Mouse (Mus musculus): ENCODE data around the gene Cacna1g. TPM values are rescaled to one million over a fixed set of nuclear protein-coding genes. Genes with fewer than 3 reads are reported as not detected.

Cacna1g gene
- polyA plus RNA-seq, 1 experiment from 2014 or later, result 10.9 TPM

GRCm38 (mm10) chr11:94486001-94486400 lies 12.0 kb upstream of the Cacna1g start, which contains the start of gene Spata20:
Spata20 (minus strand) TSS chr11:94486179.
- no peak within 1 kb of the TSS for H3K9ac ChIP-seq (replicated peaks; ENCODE audit: low read length)
- H3K9me3 ChIP-seq (replicated peaks; ENCODE audit: control insufficient read depth, low read length), result no peaks in the 10 kb centered on the region
- peaks cover 1% of the 10 kb centered on the region for H3K27me3 ChIP-seq (ENCODE audit: control insufficient read depth, insufficient read depth, low read length)
- peak; percentile 79 for ATAC-seq (replicated peaks; ENCODE audit: insufficient number of reproducible peaks, low FRiP score, low TSS enrichment, low read depth)
- DNase-seq (ENCODE audit: low spot score), result peak; percentile 89
- no peaks in the 10 kb centered on the region for H3K36me3 ChIP-seq (replicated peaks; ENCODE audit: control insufficient read depth, insufficient read depth, low read depth, low read length)
- no peak within 1 kb of the TSS for H3K4me3 ChIP-seq (ENCODE audit: low read depth, low read length)
- WGBS, result 3% methylated on average over 24 of the region's 24 CpGs
- peaks cover under 1% of the 10 kb centered on the region; the same call in 1 of the 2 replicates for H3K4me1 ChIP-seq (ENCODE audit: control insufficient read depth, insufficient read depth, low read length)
- H3K4me2 ChIP-seq (ENCODE audit: low read depth, low read length), result no peak within 1 kb of the TSS; the same call in 1 of the 2 replicates
- no peak within 1 kb of the TSS for H3K27ac ChIP-seq (replicated peaks; ENCODE audit: low read depth, low read length)

- Histone ChIP-seq H3K9ac (replicated peaks; ENCODE audit: low read length) (no peak overlapping the region), H3K27me3 (ENCODE audit: control insufficient read depth, insufficient read depth, low read length) (no peaks in the 10 kb centered on the region), H3K36me3 (replicated peaks; ENCODE audit: control insufficient read depth, insufficient read depth, low read depth, low read length) (no peaks in the 10 kb centered on the region), H3K9me3 (replicated peaks; ENCODE audit: control insufficient read depth, low read length) (no peaks in the 10 kb centered on the region), H3K4me1 (ENCODE audit: control insufficient read depth, insufficient read depth, low read length) (no peaks in the 10 kb centered on the region), H3K27ac (replicated peaks; ENCODE audit: low read depth, low read length) (no peak overlapping the region), H3K4me3 (ENCODE audit: low read depth, low read length) (no peak overlapping the region), H3K4me2 (ENCODE audit: low read depth, low read length) (no peak overlapping the region)
- no peak for ATAC-seq (replicated peaks; ENCODE audit: insufficient number of reproducible peaks, low FRiP score, low TSS enrichment, low read depth)
- 80% methylated on average over 5 of the region's 5 CpGs for WGBS
- no peak for DNase-seq (ENCODE audit: low spot score)
Measured at GRCm38 (mm10) chr11:94485223-94485622, 11.2 kb upstream of the Cacna1g start.

- no peaks in the 10 kb centered on the region for H3K27me3 ChIP-seq (ENCODE audit: control insufficient read depth, insufficient read depth, low read length)
- ATAC-seq (replicated peaks; ENCODE audit: insufficient number of reproducible peaks, low FRiP score, low TSS enrichment, low read depth) (no peak), DNase-seq (ENCODE audit: low spot score) (no peak)
- no peak overlapping the region for H3K4me2 ChIP-seq (ENCODE audit: low read depth, low read length)
- 85% methylated on average over 9 of the region's 9 CpGs for WGBS
- H3K4me1 ChIP-seq (ENCODE audit: control insufficient read depth, insufficient read depth, low read length), result no peaks in the 10 kb centered on the region
- no peaks in the 10 kb centered on the region for H3K9me3 ChIP-seq (replicated peaks; ENCODE audit: control insufficient read depth, low read length)
- H3K9ac ChIP-seq (replicated peaks; ENCODE audit: low read length), result no peak overlapping the region
- no peaks in the 10 kb centered on the region for H3K36me3 ChIP-seq (replicated peaks; ENCODE audit: control insufficient read depth, insufficient read depth, low read depth, low read length)
- no peak overlapping the region for H3K27ac ChIP-seq (replicated peaks; ENCODE audit: low read depth, low read length)
- H3K4me3 ChIP-seq (ENCODE audit: low read depth, low read length), result no peak overlapping the region
Measured at GRCm38 (mm10) chr11:94484636-94485035, 10.6 kb upstream of the Cacna1g start.

- H3K27ac ChIP-seq (replicated peaks; ENCODE audit: low read depth, low read length), result no peak overlapping the region
- no peak overlapping the region for H3K4me3 ChIP-seq (ENCODE audit: low read depth, low read length)
- ATAC-seq (replicated peaks; ENCODE audit: insufficient number of reproducible peaks, low FRiP score, low TSS enrichment, low read depth) (no peak), DNase-seq (ENCODE audit: low spot score) (no peak)
- H3K9me3 ChIP-seq (replicated peaks; ENCODE audit: control insufficient read depth, low read length), result no peaks in the 10 kb centered on the region
- 59% methylated on average over 14 of the region's 14 CpGs for WGBS
- H3K4me2 ChIP-seq (ENCODE audit: low read depth, low read length), result no peak overlapping the region
- no peak overlapping the region for H3K9ac ChIP-seq (replicated peaks; ENCODE audit: low read length)
- H3K36me3 ChIP-seq (replicated peaks; ENCODE audit: control insufficient read depth, insufficient read depth, low read depth, low read length), result no peaks in the 10 kb centered on the region
- no peaks in the 10 kb centered on the region for H3K4me1 ChIP-seq (ENCODE audit: control insufficient read depth, insufficient read depth, low read length)
- H3K27me3 ChIP-seq (ENCODE audit: control insufficient read depth, insufficient read depth, low read length), result no peaks in the 10 kb centered on the region
Measured at GRCm38 (mm10) chr11:94483921-94484320, 9.9 kb upstream of the Cacna1g start.

- 66% methylated on average over 11 of the region's 11 CpGs for WGBS
- no peak for DNase-seq (ENCODE audit: low spot score)
- Histone ChIP-seq H3K36me3 (replicated peaks; ENCODE audit: control insufficient read depth, insufficient read depth, low read depth, low read length) (no peaks in the 10 kb centered on the region), H3K27me3 (ENCODE audit: control insufficient read depth, insufficient read depth, low read length) (no peaks in the 10 kb centered on the region), H3K4me3 (ENCODE audit: low read depth, low read length) (no peak overlapping the region), H3K4me2 (ENCODE audit: low read depth, low read length) (no peak overlapping the region), H3K27ac (replicated peaks; ENCODE audit: low read depth, low read length) (no peak overlapping the region), H3K9me3 (replicated peaks; ENCODE audit: control insufficient read depth, low read length) (no peaks in the 10 kb centered on the region), H3K4me1 (ENCODE audit: control insufficient read depth, insufficient read depth, low read length) (no peaks in the 10 kb centered on the region), H3K9ac (replicated peaks; ENCODE audit: low read length) (no peak overlapping the region)
- ATAC-seq (replicated peaks; ENCODE audit: insufficient number of reproducible peaks, low FRiP score, low TSS enrichment, low read depth), result no peak
Measured at GRCm38 (mm10) chr11:94483436-94483835, 9.4 kb upstream of the Cacna1g start.

GRCm38 (mm10) chr11:94482738-94483137 lies 8.7 kb upstream of the Cacna1g start:
- Histone ChIP-seq H3K9ac (replicated peaks; ENCODE audit: low read length) (no peak overlapping the region), H3K4me3 (ENCODE audit: low read depth, low read length) (no peak overlapping the region), H3K27me3 (ENCODE audit: control insufficient read depth, insufficient read depth, low read length) (no peaks in the 10 kb centered on the region), H3K27ac (replicated peaks; ENCODE audit: low read depth, low read length) (no peak overlapping the region), H3K4me1 (ENCODE audit: control insufficient read depth, insufficient read depth, low read length) (no peaks in the 10 kb centered on the region), H3K36me3 (replicated peaks; ENCODE audit: control insufficient read depth, insufficient read depth, low read depth, low read length) (no peaks in the 10 kb centered on the region), H3K9me3 (replicated peaks; ENCODE audit: control insufficient read depth, low read length) (no peaks in the 10 kb centered on the region), H3K4me2 (ENCODE audit: low read depth, low read length) (no peak overlapping the region)
- WGBS, result 86% methylated on average over 11 of the region's 11 CpGs
- ATAC-seq (replicated peaks; ENCODE audit: insufficient number of reproducible peaks, low FRiP score, low TSS enrichment, low read depth) (no peak), DNase-seq (ENCODE audit: low spot score) (no peak)

GRCm38 (mm10) chr11:94481963-94482362 lies 8.0 kb upstream of the Cacna1g start:
- H3K27me3 ChIP-seq (ENCODE audit: control insufficient read depth, insufficient read depth, low read length), result no peaks in the 10 kb centered on the region
- H3K4me3 ChIP-seq (ENCODE audit: low read depth, low read length), result no peak overlapping the region
- no peaks in the 10 kb centered on the region for H3K9me3 ChIP-seq (replicated peaks; ENCODE audit: control insufficient read depth, low read length)
- ATAC-seq (replicated peaks; ENCODE audit: insufficient number of reproducible peaks, low FRiP score, low TSS enrichment, low read depth), result no peak
- no peak overlapping the region for H3K4me2 ChIP-seq (ENCODE audit: low read depth, low read length)
- no peak for DNase-seq (ENCODE audit: low spot score)
- H3K9ac ChIP-seq (replicated peaks; ENCODE audit: low read length), result no peak overlapping the region
- H3K4me1 ChIP-seq (ENCODE audit: control insufficient read depth, insufficient read depth, low read length), result no peaks in the 10 kb centered on the region
- 85% methylated on average over 7 of the region's 7 CpGs for WGBS
- no peaks in the 10 kb centered on the region for H3K36me3 ChIP-seq (replicated peaks; ENCODE audit: control insufficient read depth, insufficient read depth, low read depth, low read length)
- no peak overlapping the region for H3K27ac ChIP-seq (replicated peaks; ENCODE audit: low read depth, low read length)

GRCm38 (mm10) chr11:94480382-94480781 lies 6.4 kb upstream of the Cacna1g start:
- H3K27me3 ChIP-seq (ENCODE audit: control insufficient read depth, insufficient read depth, low read length), result peaks cover 4% of the 10 kb centered on the region

More at GRCm38 (mm10) chr11:94480382-94480781, 6.4 kb upstream of the Cacna1g start:
- Histone ChIP-seq H3K4me1 (ENCODE audit: control insufficient read depth, insufficient read depth, low read length) (no peaks in the 10 kb centered on the region; the same call in 1 of the 2 replicates), H3K9ac (replicated peaks; ENCODE audit: low read length) (no peak overlapping the region), H3K9me3 (replicated peaks; ENCODE audit: control insufficient read depth, low read length) (no peaks in the 10 kb centered on the region), H3K4me2 (ENCODE audit: low read depth, low read length) (no peak overlapping the region), H3K27ac (replicated peaks; ENCODE audit: low read depth, low read length) (no peak overlapping the region), H3K4me3 (ENCODE audit: low read depth, low read length) (no peak overlapping the region), H3K36me3 (replicated peaks; ENCODE audit: control insufficient read depth, insufficient read depth, low read depth, low read length) (no peaks in the 10 kb centered on the region)
- no peak for DNase-seq (ENCODE audit: low spot score)
- 87% methylated on average over 9 of the region's 9 CpGs for WGBS
- ATAC-seq (replicated peaks; ENCODE audit: insufficient number of reproducible peaks, low FRiP score, low TSS enrichment, low read depth), result no peak
